Mouse (Mus musculus) hindbrain, postnatal 0 days (tissue): ENCODE results near the gene Tenm3. TPM values are rescaled to one million over a fixed set of nuclear protein-coding genes. Genes with fewer than 3 reads are reported as not detected.

Experiments
- ATAC-seq: fragments of 200-750 bp; cut with Nextera tagmentation; 2 replicates; pipeline ENCODE4 v1.8.0; 2017; ENCODE audit warnings: mild to moderate bottlenecking, moderate TSS enrichment, moderate library complexity
- DNase-seq: peaks from one replicate; pipeline ENCODE4 v3.0.0-alpha.2; 2015; ENCODE audit warnings: low spot score
- H3K27ac ChIP-seq: fragments of 300-500 bp; sonication (generic); 2 replicates; pipeline ENCODE4 v1.5.1; 2014; ENCODE audit warnings: mild to moderate bottlenecking
- H3K27me3 ChIP-seq: fragments of 300-500 bp; sonication (generic); 2 replicates; pipeline ENCODE4 v1.6.1; 2014; ENCODE audit warnings: low read length, mixed read lengths; ENCODE audit not compliant: insufficient read depth
- H3K36me3 ChIP-seq: fragments of 300-500 bp; sonication (generic); 2 replicates; pipeline ENCODE4 v1.6.1; 2014; ENCODE audit warnings: low read length, mixed read lengths; ENCODE audit not compliant: insufficient read depth
- H3K4me1 ChIP-seq: fragments of 300-500 bp; sonication (generic); 2 replicates; pipeline ENCODE4 v1.6.1; 2014; ENCODE audit warnings: antibody characterized with exemption, low read length, mixed read lengths; ENCODE audit not compliant: insufficient read depth
- H3K4me2 ChIP-seq: fragments of 300-500 bp; sonication (generic); 2 replicates; pipeline ENCODE4 v1.6.1; 2014; ENCODE audit warnings: low read depth, mild to moderate bottlenecking, low read length, moderate library complexity, mixed read lengths
- H3K4me3 ChIP-seq: fragments of 300-500 bp; sonication (generic); 2 replicates; pipeline ENCODE4 v1.5.1; 2014; ENCODE audit warnings: low read length
- H3K9ac ChIP-seq: fragments of 300-500 bp; sonication (generic); replicated peaks from 2 replicates; pipeline ENCODE4 v1.6.1; 2014; ENCODE audit warnings: mild to moderate bottlenecking, low read length, moderate library complexity, mixed read lengths
- H3K9me3 ChIP-seq: fragments of 300-500 bp; sonication (generic); 2 replicates; pipeline ENCODE4 v1.6.1; 2016; ENCODE audit warnings: low read length, mixed read lengths
- CTCF ChIP-seq: IDR thresholded peaks from 2 replicates; pipeline ENCODE4 v1.5.1; 2016; ENCODE audit warnings: antibody characterized with exemption, control low read depth, low read depth
- WGBS: fragments of 180-500 bp; shearing (Covaris S2); extraction: QIAGEN DNeasy Blood & Tissue Kit; methylation state at CpG from one replicate; pipeline ENCODE4 v1.1.7; 2014; 5-methylcytosine and 5-hydroxymethylcytosine counted together
- polyA plus RNA-seq: library from polyadenylated mRNA; unstranded; fragments of >200 nt; fragmentation: Nextera tagmentation; extraction: Ambion mirVana; gene quantifications from 2 replicates; pipeline ENCODE4 v1.2.1, GENCODE M21; 2015
- total RNA-seq: library from RNA; depleted of rRNA; stranded (reverse); fragments of >200 nt; gene quantifications from 2 replicates; pipeline ENCODE4 v1.2.3, GENCODE M21; 2014

The Tenm3 gene
- total and polyA plus RNA-seq, 2 experiments from 2014 or later, result 21.3 to 151 TPM

DNA sequence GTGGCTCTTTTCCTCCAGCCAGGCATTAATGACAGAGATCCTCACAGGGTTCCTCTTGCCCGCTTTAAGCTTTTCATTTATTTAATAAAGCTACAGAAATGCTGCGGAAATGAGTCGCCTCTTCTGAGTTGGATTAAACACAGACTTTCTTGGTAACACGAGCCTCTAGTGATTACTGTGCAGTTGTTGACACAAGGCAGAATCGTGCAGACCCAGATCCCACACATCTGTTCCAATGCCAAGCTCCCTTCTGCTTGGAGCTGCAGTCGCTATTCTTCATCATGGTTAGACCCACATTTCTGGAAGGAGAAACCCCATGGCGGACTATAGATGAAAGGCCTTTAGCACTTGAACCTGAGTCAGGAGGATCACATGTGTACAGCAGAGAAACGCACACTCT is 210.3 kb downstream of the Tenm3 start:
- ATAC-seq (no peak), DNase-seq (no peak)
- Histone ChIP-seq H3K27ac (no peak overlapping the region), H3K9ac (no peak overlapping the region), H3K4me3 (no peak overlapping the region), H3K27me3 (no peaks in the 10 kb centered on the region), H3K4me2 (no peak overlapping the region), H3K9me3 (no peaks in the 10 kb centered on the region), H3K4me1 (no peaks in the 10 kb centered on the region), H3K36me3 (no peaks in the 10 kb centered on the region)
- no peak for TF ChIP-seq CTCF
- WGBS, result 79% methylated on average over 8 of the region's 8 CpGs

DNA sequence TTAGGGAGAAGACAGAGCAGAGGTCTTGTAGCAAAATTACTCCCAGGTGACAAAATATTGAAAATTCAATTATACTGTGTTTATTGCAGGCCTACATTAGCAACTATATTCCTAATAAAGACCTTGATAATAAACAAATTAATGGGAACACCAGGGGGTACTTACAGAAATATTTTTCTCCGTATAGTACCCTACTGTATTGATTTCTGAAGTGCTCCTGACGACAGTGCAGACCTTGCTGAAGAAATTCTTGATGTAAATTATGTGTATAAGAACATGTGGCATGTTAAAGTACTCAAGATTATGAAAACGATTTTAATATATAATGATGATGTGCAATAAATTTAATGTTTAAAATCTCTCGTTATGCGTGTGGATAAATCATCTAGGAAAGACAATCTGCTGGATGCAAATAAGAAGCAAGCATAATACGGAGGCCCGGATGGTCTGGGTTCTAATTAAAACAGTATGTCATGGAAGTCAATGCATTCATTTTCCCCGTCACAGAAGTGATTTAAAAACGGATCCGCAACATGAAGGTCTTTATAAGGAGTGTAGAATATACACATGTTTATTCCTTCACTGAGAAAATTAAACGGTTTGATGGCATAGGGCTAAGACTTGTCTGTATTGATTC is 221.1 kb downstream of the Tenm3 start:
- no peaks in the 10 kb centered on the region for H3K4me1 ChIP-seq
- DNase-seq, result no peak
- 83% methylated on average over 11 of the region's 11 CpGs for WGBS
- H3K36me3 ChIP-seq, result no peaks in the 10 kb centered on the region
- H3K9ac ChIP-seq, result no peak overlapping the region
- TF ChIP-seq CTCF, result no peak
- no peaks in the 10 kb centered on the region for H3K27me3 ChIP-seq
- no peak overlapping the region for H3K4me3 ChIP-seq
- H3K27ac ChIP-seq, result no peak overlapping the region
- no peaks in the 10 kb centered on the region for H3K9me3 ChIP-seq
- no peak for ATAC-seq
- no peak overlapping the region for H3K4me2 ChIP-seq

DNA sequence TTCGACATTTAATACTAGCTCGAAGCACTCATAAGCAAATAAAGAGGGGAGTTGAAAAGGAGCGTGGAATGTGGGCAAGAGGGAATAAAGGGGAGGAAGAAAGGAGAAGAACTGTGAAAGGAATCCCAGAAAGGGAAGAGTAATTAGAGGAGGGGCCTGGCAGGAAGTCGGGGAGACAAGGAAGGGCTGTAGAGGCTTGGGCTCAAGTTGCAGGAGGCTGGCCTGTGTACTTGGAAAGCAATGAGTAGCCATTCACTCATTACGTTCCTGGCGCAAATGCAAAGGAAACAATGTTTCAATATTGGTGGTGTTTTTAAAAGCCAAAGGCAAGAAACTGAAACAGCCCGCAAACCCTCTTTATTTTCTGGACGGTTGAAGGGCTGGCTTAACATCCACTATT is 228.7 kb downstream of the Tenm3 start:
- no peak overlapping the region for H3K27ac ChIP-seq
- H3K9ac ChIP-seq, result no peak overlapping the region
- TF ChIP-seq CTCF, result no peak
- no peaks in the 10 kb centered on the region for H3K4me1 ChIP-seq
- H3K27me3 ChIP-seq, result no peaks in the 10 kb centered on the region
- H3K4me3 ChIP-seq, result no peak overlapping the region
- H3K36me3 ChIP-seq, result no peaks in the 10 kb centered on the region
- WGBS, result 39% methylated on average over 8 of the region's 8 CpGs
- DNase-seq, result no peak
- no peak for ATAC-seq
- no peak overlapping the region for H3K4me2 ChIP-seq
- H3K9me3 ChIP-seq, result no peaks in the 10 kb centered on the region

DNA sequence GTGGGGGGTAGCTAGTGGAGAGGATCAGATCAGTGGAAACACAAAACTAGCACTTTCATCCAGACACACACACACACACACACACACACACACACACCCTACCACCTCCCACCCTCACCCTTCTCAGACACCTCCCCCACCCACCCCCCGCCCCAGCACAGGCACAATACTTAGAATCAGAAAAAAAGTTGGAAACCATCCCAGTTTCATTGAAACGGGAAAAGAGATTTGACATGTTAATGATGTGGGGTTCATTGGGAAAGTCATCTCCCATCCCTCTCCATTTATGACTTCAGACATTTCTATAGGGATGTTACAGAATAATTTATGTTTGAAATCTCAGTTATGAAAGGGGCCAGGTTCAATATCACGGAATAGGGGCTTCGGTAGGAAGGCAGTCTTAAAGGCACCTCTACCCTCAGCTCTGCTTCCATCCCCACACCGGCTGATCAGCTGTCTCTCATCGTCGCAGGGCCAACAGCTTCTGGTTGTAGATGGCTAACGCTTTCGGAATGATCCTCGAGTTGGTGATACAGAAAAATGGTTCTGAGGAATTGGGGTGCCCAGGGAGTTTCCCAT is 231.7 kb downstream of the Tenm3 start:
- ATAC-seq, result no peak
- no peaks in the 10 kb centered on the region for H3K27me3 ChIP-seq
- TF ChIP-seq CTCF, result no peak
- H3K4me2 ChIP-seq, result no peak overlapping the region
- no peaks in the 10 kb centered on the region for H3K36me3 ChIP-seq
- WGBS, result 65% methylated on average over 10 of the region's 10 CpGs
- H3K4me1 ChIP-seq, result no peaks in the 10 kb centered on the region
- no peak overlapping the region for H3K27ac ChIP-seq
- no peak for DNase-seq
- H3K4me3 ChIP-seq, result no peak overlapping the region
- H3K9ac ChIP-seq, result no peak overlapping the region
- no peaks in the 10 kb centered on the region for H3K9me3 ChIP-seq

DNA sequence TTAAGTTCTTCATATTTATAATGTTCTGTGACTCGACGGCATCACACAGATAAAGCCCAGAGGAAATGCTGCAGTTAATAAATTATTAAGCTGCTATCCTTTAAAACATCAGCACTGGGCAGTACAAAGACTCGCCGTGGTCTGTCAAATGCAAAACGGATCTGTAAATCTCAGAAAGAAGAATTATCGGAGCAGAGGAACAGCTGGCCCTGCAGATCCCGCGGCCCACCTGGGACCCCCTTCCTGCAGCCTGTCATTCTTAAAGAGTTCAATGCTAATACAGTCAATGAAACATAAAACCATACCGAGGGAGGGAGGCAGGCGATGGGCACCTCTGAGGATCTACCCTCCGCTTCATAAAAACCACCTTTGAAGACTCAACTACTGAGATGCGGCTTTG is 232.6 kb downstream of the Tenm3 start:
- no peaks in the 10 kb centered on the region for H3K4me1 ChIP-seq
- TF ChIP-seq CTCF, result no peak
- H3K4me2 ChIP-seq, result no peak overlapping the region
- no peak overlapping the region for H3K4me3 ChIP-seq
- no peak overlapping the region for H3K9ac ChIP-seq
- no peaks in the 10 kb centered on the region for H3K9me3 ChIP-seq
- no peaks in the 10 kb centered on the region for H3K36me3 ChIP-seq
- no peaks in the 10 kb centered on the region for H3K27me3 ChIP-seq
- 51% methylated on average over 12 of the region's 12 CpGs for WGBS
- DNase-seq, result no peak
- no peak overlapping the region for H3K27ac ChIP-seq
- no peak for ATAC-seq

DNA sequence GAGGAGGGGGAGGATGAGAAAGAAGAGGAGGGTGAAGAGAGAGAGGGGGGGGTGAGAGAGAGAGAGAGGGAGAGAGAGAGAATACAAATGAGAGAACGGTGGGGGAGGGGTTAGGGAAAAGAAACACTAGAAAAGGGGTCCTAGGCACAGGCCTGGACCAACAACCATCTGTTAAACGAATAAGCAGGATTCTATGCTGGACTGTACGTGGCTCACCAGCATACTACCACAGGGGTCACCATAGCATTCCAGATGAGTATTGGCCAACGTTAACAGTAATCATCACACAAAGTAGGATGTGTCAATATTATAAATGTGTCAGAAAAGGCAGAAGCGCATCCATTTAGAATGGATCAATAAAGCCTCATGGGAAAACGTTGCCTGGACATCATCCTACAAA is 233.4 kb downstream of the Tenm3 start:
- Histone ChIP-seq H3K4me2 (no peak overlapping the region), H3K4me1 (no peaks in the 10 kb centered on the region), H3K9me3 (no peaks in the 10 kb centered on the region), H3K27ac (no peak overlapping the region), H3K36me3 (no peaks in the 10 kb centered on the region), H3K27me3 (no peaks in the 10 kb centered on the region), H3K9ac (no peak overlapping the region), H3K4me3 (no peak overlapping the region)
- ATAC-seq (no peak), DNase-seq (no peak)
- TF ChIP-seq CTCF, result no peak
- 66% methylated on average over 6 of the region's 6 CpGs for WGBS

DNA sequence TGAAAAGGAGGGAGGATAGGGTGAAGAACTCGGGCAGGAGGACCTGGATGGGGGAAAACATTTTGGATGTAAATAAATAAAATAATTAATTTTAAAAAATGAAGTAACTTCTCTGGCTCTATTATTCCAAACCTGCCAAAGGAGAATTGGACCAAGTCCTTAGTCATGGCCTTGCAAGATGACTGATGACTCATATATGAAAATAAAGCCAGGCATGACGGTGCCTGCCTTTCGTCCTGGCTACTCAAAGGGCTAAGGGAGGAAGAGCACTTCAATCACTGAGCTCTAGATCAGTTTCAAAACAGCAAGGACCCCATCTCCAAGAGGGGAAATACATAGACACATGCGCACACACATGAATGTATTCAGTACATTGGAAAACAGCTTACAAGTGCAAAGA is 234.1 kb downstream of the Tenm3 start:
- WGBS, result 88% methylated on average over 4 of the region's 4 CpGs
- no peak for ATAC-seq

More for the DNA sequence above, 234.1 kb downstream of the Tenm3 start:
- H3K27ac ChIP-seq, result no peak overlapping the region
- H3K4me3 ChIP-seq, result no peak overlapping the region
- H3K9me3 ChIP-seq, result no peaks in the 10 kb centered on the region
- H3K36me3 ChIP-seq, result no peaks in the 10 kb centered on the region
- H3K27me3 ChIP-seq, result no peaks in the 10 kb centered on the region
- no peak for TF ChIP-seq CTCF
- no peak for DNase-seq
- H3K4me2 ChIP-seq, result no peak overlapping the region
- H3K4me1 ChIP-seq, result no peaks in the 10 kb centered on the region
- H3K9ac ChIP-seq, result no peak overlapping the region
